Mouse (Mus musculus): Measurements from ENCODE around the gene Fastk. TPM values are rescaled to one million over a fixed set of nuclear protein-coding genes. Genes with fewer than 3 reads are reported as not detected.
A peak's percentile ranks its signal among the peaks of the same experiment; 100 is the strongest.

Fastk gene
- polyA plus RNA-seq, 1 experiment from 2014 or later = 113 TPM

- Histone ChIP-seq H3K9me3 (no peaks in the 10 kb centered on the region), H3K36me3 (no peaks in the 10 kb centered on the region), H3K4me2 (peak overlapping the region; percentile 99), H3K27ac (replicated peaks) (peak overlapping the region; percentile 87), H3K27me3 (no peaks in the 10 kb centered on the region), H3K4me3 (peak overlapping the region; percentile 94), H3K9ac (peak overlapping the region; percentile 92), H3K4me1 (replicated peaks) (peaks cover 51% of the 10 kb centered on the region)
- peak; percentile 15; the same call in 1 of the 2 replicates for ATAC-seq (ENCODE audit: low FRiP score, low read depth)
- WGBS = under 1% methylated on average over 29 of the region's 29 CpGs
These were observed 7.7 kb upstream of the Fastk start for GRCm38 (mm10) chr5:24452691-24453233.

DNA sequence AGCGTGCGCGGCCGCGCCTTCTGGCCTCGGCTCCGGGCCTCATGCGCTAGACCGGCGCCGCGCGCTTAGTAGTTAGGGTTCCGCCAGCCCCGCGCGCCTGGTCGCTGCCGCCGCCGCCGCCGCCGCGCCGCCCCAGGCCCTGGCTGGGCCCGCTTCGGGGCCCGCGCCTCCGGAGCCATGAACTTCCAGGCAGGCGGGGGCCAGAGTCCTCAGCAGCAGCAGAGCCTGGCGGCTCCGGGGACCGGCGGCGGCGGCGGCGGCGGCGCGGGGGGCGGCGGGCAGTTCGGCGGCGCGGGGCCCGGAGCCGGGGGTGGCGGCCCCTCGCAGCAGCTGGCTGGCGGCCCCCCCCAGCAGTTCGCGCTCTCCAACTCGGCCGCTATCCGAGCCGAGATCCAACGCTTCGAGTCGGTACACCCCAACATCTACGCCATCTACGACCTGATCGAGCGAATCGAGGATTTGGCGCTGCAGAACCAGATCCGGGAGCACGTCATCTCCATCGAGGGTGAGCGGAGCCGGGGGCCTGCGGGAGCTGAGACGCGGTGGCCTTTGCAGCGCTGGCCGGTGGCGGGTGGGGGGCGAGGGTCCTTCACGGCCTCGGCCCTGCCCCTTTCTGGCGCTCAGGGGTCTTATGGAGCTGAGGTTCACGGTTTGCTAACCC, 7.1 kb upstream of the Fastk start, which contains the start of gene Agap3:
Gene Agap3 (plus strand): TSS at position 148 of the 661 bp plus-strand sequence.
- peak within 1 kb of the TSS; percentile 94 for H3K4me3 ChIP-seq
- peaks cover 57% of the 10 kb centered on the region for H3K4me1 ChIP-seq (replicated peaks)
- H3K9me3 ChIP-seq = no peaks in the 10 kb centered on the region
- H3K9ac ChIP-seq = peak within 1 kb of the TSS; percentile 92
- ATAC-seq (ENCODE audit: low FRiP score, low read depth) = peak; percentile 4; the same call in 1 of the 2 replicates
- H3K36me3 ChIP-seq = no peaks in the 10 kb centered on the region
- peak within 1 kb of the TSS; percentile 87 for H3K27ac ChIP-seq (replicated peaks)
- WGBS = under 1% methylated on average over 52 of the region's 85 CpGs
- H3K4me2 ChIP-seq = peak within 1 kb of the TSS; percentile 99
- H3K27me3 ChIP-seq = no peaks in the 10 kb centered on the region

GRCm38 (mm10) chr5:24451264-24452029, 6.4 kb upstream of the Fastk start:
- Histone ChIP-seq H3K4me1 (replicated peaks) (peaks cover 61% of the 10 kb centered on the region), H3K4me2 (peak overlapping the region; percentile 99), H3K36me3 (no peaks in the 10 kb centered on the region), H3K9me3 (no peaks in the 10 kb centered on the region), H3K27ac (replicated peaks) (peak overlapping the region; percentile 87), H3K4me3 (peak overlapping the region; percentile 94), H3K27me3 (no peaks in the 10 kb centered on the region), H3K9ac (peak overlapping the region; percentile 92)
- peak; percentile 68 for ATAC-seq (ENCODE audit: low FRiP score, low read depth)
- 2% methylated on average over 33 of the region's 66 CpGs for WGBS

DNA sequence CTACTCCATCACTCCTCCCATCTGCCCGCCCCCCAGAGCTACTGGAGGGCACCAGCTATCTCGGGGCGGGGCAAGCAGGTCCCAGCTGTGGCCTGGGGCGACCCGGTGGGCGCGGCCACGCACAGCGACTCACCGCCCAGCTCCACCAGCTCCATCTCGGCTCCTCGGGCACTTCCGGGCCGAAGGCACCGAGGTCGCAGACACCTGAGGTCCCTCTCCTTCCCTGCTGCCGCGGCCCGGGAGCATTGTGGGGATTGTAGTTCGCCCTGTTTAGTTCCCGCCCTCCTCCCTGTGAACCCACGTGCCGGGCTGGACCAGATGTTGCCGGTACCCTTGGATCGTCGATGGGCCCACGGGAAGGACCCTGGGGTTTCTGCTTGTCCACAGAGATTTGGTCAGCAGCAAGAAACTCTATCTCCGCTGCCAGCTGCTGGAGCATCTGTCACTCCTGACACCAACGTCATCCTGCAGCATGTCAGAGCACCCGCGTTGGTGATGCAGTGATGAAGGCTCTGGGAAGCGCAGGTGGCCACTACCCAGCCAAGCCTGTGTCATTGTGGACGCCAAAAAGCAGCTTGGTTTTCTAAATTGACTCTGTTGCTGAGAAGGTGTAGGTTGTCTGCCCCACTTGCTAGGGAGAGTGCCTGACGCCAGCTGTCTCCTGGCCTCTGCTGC, 2.7 kb upstream of the Fastk start, which contains the start of gene Tmub1:
Gene Tmub1 (minus strand): TSS at position 231 of the 675 bp plus-strand sequence.
- Histone ChIP-seq H3K4me3 (peak within 1 kb of the TSS; percentile 73), H3K36me3 (0 out of 2 replicates have a peak, but pooled peaks cover 8% of the 10 kb centered on the region), H3K27ac (replicated peaks) (peak within 1 kb of the TSS; percentile 62), H3K4me1 (replicated peaks) (peaks cover 46% of the 10 kb centered on the region), H3K4me2 (peak within 1 kb of the TSS; percentile 86), H3K27me3 (no peaks in the 10 kb centered on the region), H3K9ac (peak within 1 kb of the TSS; percentile 77), H3K9me3 (no peaks in the 10 kb centered on the region)
- WGBS = 2% methylated on average over 33 of the region's 34 CpGs
- ATAC-seq (ENCODE audit: low FRiP score, low read depth) = peak; percentile 72

GRCm38 (mm10) chr5:24446630-24447029, 1.5 kb upstream of the Fastk start:
- WGBS = 95% methylated on average over 7 of the region's 7 CpGs
- peak overlapping the region; percentile 73; the same call in 1 of the 2 replicates for H3K4me3 ChIP-seq

DNA sequence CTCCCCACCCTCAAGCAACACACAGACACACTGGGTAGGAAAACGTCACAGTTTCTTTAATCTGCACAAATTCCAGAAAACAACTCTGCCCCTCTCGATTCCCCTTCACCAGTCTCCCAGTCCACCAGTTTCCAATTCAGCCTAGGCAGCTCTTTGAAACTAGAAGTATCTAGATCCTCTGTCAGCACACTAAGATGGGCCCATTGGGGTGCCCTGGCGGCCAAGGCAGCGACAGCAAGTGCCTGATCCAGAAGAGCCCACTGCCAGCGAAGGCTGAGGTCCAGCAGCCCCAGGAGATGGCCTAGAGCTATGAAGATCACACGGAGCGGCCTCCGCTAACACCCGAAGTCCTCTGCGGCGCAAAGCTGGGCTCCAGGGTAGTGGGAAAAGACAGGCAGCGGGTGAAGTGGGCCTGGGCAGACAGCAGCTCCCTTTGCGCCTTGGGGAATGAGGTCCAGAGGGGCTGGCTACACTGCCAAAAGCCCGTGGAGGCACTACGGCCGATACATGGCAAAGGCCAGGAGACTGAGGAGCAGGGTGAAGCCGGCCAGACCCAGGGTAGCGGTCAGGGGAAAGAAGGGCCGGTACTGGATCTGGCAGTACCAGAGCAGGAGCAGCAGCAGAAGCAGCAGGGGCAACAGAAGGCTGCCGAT, 467 bp upstream of the Fastk start:
- H3K4me2 ChIP-seq = peak overlapping the region; percentile 92
- peaks cover 13% of the 10 kb centered on the region; the same call in 1 of the 2 replicates for H3K36me3 ChIP-seq
- peak overlapping the region; percentile 96 for H3K27ac ChIP-seq (replicated peaks)
- H3K4me3 ChIP-seq = peak overlapping the region; percentile 93
- peaks cover 39% of the 10 kb centered on the region for H3K4me1 ChIP-seq (replicated peaks)
- ATAC-seq (ENCODE audit: low FRiP score, low read depth) = peak; percentile 11; the same call in 1 of the 2 replicates
- 60% methylated on average over 20 of the region's 20 CpGs for WGBS
- peak overlapping the region; percentile 20; the same call in 1 of the 2 replicates for H3K9ac ChIP-seq
- H3K9me3 ChIP-seq = no peaks in the 10 kb centered on the region
- no peaks in the 10 kb centered on the region for H3K27me3 ChIP-seq

More at GRCm38 (mm10) chr5:24446630-24447029, 1.5 kb upstream of the Fastk start:
- peaks cover 46% of the 10 kb centered on the region for H3K4me1 ChIP-seq (replicated peaks)
- H3K9ac ChIP-seq = no peak overlapping the region
- H3K27me3 ChIP-seq = no peaks in the 10 kb centered on the region
- H3K27ac ChIP-seq (replicated peaks) = no peak overlapping the region
- ATAC-seq (ENCODE audit: low FRiP score, low read depth) = no peak
- no peaks in the 10 kb centered on the region for H3K9me3 ChIP-seq
- 0 out of 2 replicates have a peak, but pooled peaks cover 9% of the 10 kb centered on the region for H3K36me3 ChIP-seq
- H3K4me2 ChIP-seq = peak overlapping the region; percentile 86

GRCm38 (mm10) chr5:24443927-24444326, 1.2 kb downstream of the Fastk start:
- Histone ChIP-seq H3K4me2 (peak overlapping the region; percentile 92), H3K27me3 (no peaks in the 10 kb centered on the region), H3K4me1 (replicated peaks) (peaks cover 39% of the 10 kb centered on the region), H3K9me3 (no peaks in the 10 kb centered on the region), H3K4me3 (peak overlapping the region; percentile 93), H3K9ac (peak overlapping the region; percentile 97; the same call in 1 of the 2 replicates), H3K27ac (replicated peaks) (peak overlapping the region; percentile 96; the same call in 1 of the 2 replicates), H3K36me3 (peaks cover 21% of the 10 kb centered on the region)
- 85% methylated on average over 12 of the region's 12 CpGs for WGBS
- no peak for ATAC-seq (ENCODE audit: low FRiP score, low read depth)

GRCm38 (mm10) chr5:24443204-24443603, 1.9 kb downstream of the Fastk start:
- ATAC-seq (ENCODE audit: low FRiP score, low read depth) = no peak
- H3K36me3 ChIP-seq = peaks cover 21% of the 10 kb centered on the region
- H3K4me2 ChIP-seq = no peak overlapping the region
- 93% methylated on average over 7 of the region's 7 CpGs for WGBS
- H3K4me3 ChIP-seq = no peak overlapping the region
- no peaks in the 10 kb centered on the region for H3K9me3 ChIP-seq
- H3K27me3 ChIP-seq = no peaks in the 10 kb centered on the region
- no peak overlapping the region for H3K27ac ChIP-seq (replicated peaks)
- H3K4me1 ChIP-seq (replicated peaks) = peaks cover 39% of the 10 kb centered on the region
- H3K9ac ChIP-seq = no peak overlapping the region

GRCm38 (mm10) chr5:24442029-24442428, 3.1 kb downstream of the Fastk start:
- no peak overlapping the region for H3K27ac ChIP-seq (replicated peaks)
- H3K4me3 ChIP-seq = no peak overlapping the region
- no peak overlapping the region for H3K9ac ChIP-seq
- H3K27me3 ChIP-seq = no peaks in the 10 kb centered on the region
- 91% methylated on average over 9 of the region's 9 CpGs for WGBS
- peaks cover 27% of the 10 kb centered on the region for H3K4me1 ChIP-seq (replicated peaks)
- H3K9me3 ChIP-seq = no peaks in the 10 kb centered on the region
- ATAC-seq (ENCODE audit: low FRiP score, low read depth) = no peak
- H3K36me3 ChIP-seq = peaks cover 21% of the 10 kb centered on the region
- H3K4me2 ChIP-seq = no peak overlapping the region

- Histone ChIP-seq H3K9ac (no peak overlapping the region), H3K27ac (replicated peaks) (no peak overlapping the region), H3K36me3 (peaks cover 21% of the 10 kb centered on the region), H3K27me3 (no peaks in the 10 kb centered on the region), H3K4me2 (no peak overlapping the region), H3K4me1 (replicated peaks) (peaks cover 21% of the 10 kb centered on the region), H3K9me3 (no peaks in the 10 kb centered on the region), H3K4me3 (no peak overlapping the region)
- 96% methylated on average over 8 of the region's 8 CpGs for WGBS
- no peak for ATAC-seq (ENCODE audit: low FRiP score, low read depth)
These were observed 3.9 kb downstream of the Fastk start for GRCm38 (mm10) chr5:24441187-24441586.

- ATAC-seq (ENCODE audit: low FRiP score, low read depth) = no peak
- no peak overlapping the region for H3K4me2 ChIP-seq
- no peaks in the 10 kb centered on the region for H3K9me3 ChIP-seq
These were observed 11.1 kb downstream of the Fastk start for GRCm38 (mm10) chr5:24433993-24434392.

More at GRCm38 (mm10) chr5:24433993-24434392, 11.1 kb downstream of the Fastk start:
- Histone ChIP-seq H3K36me3 (no peaks in the 10 kb centered on the region; the same call in none of the 2 replicates), H3K27ac (replicated peaks) (no peak overlapping the region), H3K9ac (no peak overlapping the region), H3K4me1 (replicated peaks) (no peaks in the 10 kb centered on the region), H3K27me3 (no peaks in the 10 kb centered on the region), H3K4me3 (no peak overlapping the region)
- 90% methylated on average over 8 of the region's 8 CpGs for WGBS
